Mouse (Mus musculus): Measurements from ENCODE around the gene Gm49366.
"Not testable (repeated sequence)": the region's sequence is repeated elsewhere in the genome, so short reads cannot be mapped to it uniquely, and the experiment has no call there.

The Gm49366 gene

GRCm38 (mm10) chr12:84032854-84033253, 5.9 kb upstream of the Gm49366 start:
- in situ Hi-C loops (cut with MseI, MboI): no loop called here

GRCm38 (mm10) chr12:84033302-84033701, 5.4 kb upstream of the Gm49366 start:
- in situ Hi-C loops (cut with MseI, MboI): not testable (repeated sequence)

- in situ Hi-C loops (cut with MseI, MboI): no loop called here
These were observed 4.6 kb upstream of the Gm49366 start for GRCm38 (mm10) chr12:84034108-84034507.

GRCm38 (mm10) chr12:84038241-84038640, 494 bp upstream of the Gm49366 start, which contains the start of gene Acot4:
Acot4 (plus strand) TSS chr12:84038379.
- in situ Hi-C loops (cut with MseI, MboI): not testable (repeated sequence)

- in situ Hi-C loops (cut with MseI, MboI): no loop called here
These were observed 3.5 kb downstream of the Gm49366 start for GRCm38 (mm10) chr12:84042248-84042647.

GRCm38 (mm10) chr12:84044045-84044444, 5.3 kb downstream of the Gm49366 start:
- in situ Hi-C loops (cut with MseI, MboI): no loop called here

- in situ Hi-C loops (cut with MseI, MboI): no loop called here
These were observed 8.2 kb downstream of the Gm49366 start for GRCm38 (mm10) chr12:84046906-84047305.

GRCm38 (mm10) chr12:84050744-84051143, 12.0 kb downstream of the Gm49366 start:
- in situ Hi-C loops (cut with MseI, MboI): not testable (repeated sequence)

GRCm38 (mm10) chr12:84051937-84052474, 13.3 kb downstream of the Gm49366 start, which contains the start of gene Acot3:
Acot3 (plus strand) TSS chr12:84052144.
- in situ Hi-C loops (cut with MseI, MboI): no loop called here

GRCm38 (mm10) chr12:84052609-84053008, 13.9 kb downstream of the Gm49366 start:
- in situ Hi-C loops (cut with MseI, MboI): no loop called here

- in situ Hi-C loops (cut with MseI, MboI): no loop called here
These were observed 14.4 kb downstream of the Gm49366 start for GRCm38 (mm10) chr12:84053173-84053572.

- in situ Hi-C loops (cut with MseI, MboI): no loop called here
These were observed 15.1 kb downstream of the Gm49366 start for GRCm38 (mm10) chr12:84053679-84054391.

- in situ Hi-C loops (cut with MseI, MboI): loop anchor here in 1 of 2 experiments (5.0 kb wide), 1 partner anchor 89 kb away; no protein-coding TSS in a partner anchor
These were observed 22.2 kb downstream of the Gm49366 start for GRCm38 (mm10) chr12:84060946-84061345.

- in situ Hi-C loops (cut with MseI, MboI): loop anchor here in 1 of 2 experiments (5.0 kb wide), 1 partner anchor 90 kb away; no protein-coding TSS in a partner anchor
These were observed 23.6 kb downstream of the Gm49366 start for GRCm38 (mm10) chr12:84062336-84062735.

- in situ Hi-C loops (cut with MseI, MboI): loop anchor here in 1 of 2 experiments (5.0 kb wide), 1 partner anchor 91 kb away; no protein-coding TSS in a partner anchor
These were observed 24.5 kb downstream of the Gm49366 start for GRCm38 (mm10) chr12:84063228-84063627.

- in situ Hi-C loops (cut with MseI, MboI): loop anchor here in 1 of 2 experiments (5.0 kb wide), 1 partner anchor 92 kb away; no protein-coding TSS in a partner anchor
These were observed 25.1 kb downstream of the Gm49366 start for GRCm38 (mm10) chr12:84063833-84064232.

GRCm38 (mm10) chr12:84064621-84065020, 25.9 kb downstream of the Gm49366 start:
- in situ Hi-C loops (cut with MseI, MboI): loop anchor here in 1 of 2 experiments (5.0 kb wide), 1 partner anchor 92 kb away; no protein-coding TSS in a partner anchor

GRCm38 (mm10) chr12:84067752-84068151, 29.0 kb downstream of the Gm49366 start:
- in situ Hi-C loops (cut with MseI, MboI): no loop called here

GRCm38 (mm10) chr12:84068296-84068695, 29.6 kb downstream of the Gm49366 start:
- in situ Hi-C loops (cut with MseI, MboI): no loop called here

GRCm38 (mm10) chr12:84068986-84069385, 30.3 kb downstream of the Gm49366 start, which contains the start of gene Acot5:
Acot5 (plus strand) TSS chr12:84069325.
- in situ Hi-C loops (cut with MseI, MboI): no loop called here

- in situ Hi-C loops (cut with MseI, MboI): not testable (repeated sequence)
These were observed 30.8 kb downstream of the Gm49366 start for GRCm38 (mm10) chr12:84069582-84069981.

GRCm38 (mm10) chr12:84071696-84072095, 33.0 kb downstream of the Gm49366 start:
- in situ Hi-C loops (cut with MseI, MboI): no loop called here
